Mouse (Mus musculus) thymus, adult 2 months (tissue): Measurements from ENCODE around the gene Ccdc106. TPM values are rescaled to one million over a fixed set of nuclear protein-coding genes. Genes with fewer than 3 reads are reported as not detected.

Source experiments
- DNase-seq: peaks from one replicate; pipeline ENCODE4 v3.0.0; 2021
- H3K27ac ChIP-seq: fragments of 200-500 bp; 2 replicates; pipeline ENCODE4 v1.5.1; 2012; ENCODE audit warnings: low read length, control low read depth; ENCODE audit not compliant: control insufficient read depth, insufficient read depth
- H3K27me3 ChIP-seq: fragments of 200-500 bp; 2 replicates; pipeline ENCODE4 v1.6.1; 2012; ENCODE audit warnings: mild to moderate bottlenecking, low read length, moderate library complexity, mixed read lengths; ENCODE audit not compliant: control insufficient read depth, insufficient read depth
- H3K36me3 ChIP-seq: fragments of 200-500 bp; 2 replicates; pipeline ENCODE4 v1.6.1; 2012; ENCODE audit warnings: mild to moderate bottlenecking, low read length, moderate library complexity; ENCODE audit not compliant: control insufficient read depth, insufficient read depth
- H3K4me1 ChIP-seq: fragments of 200-500 bp; replicated peaks from 2 replicates; pipeline ENCODE4 v1.6.1; 2012; ENCODE audit warnings: low read length; ENCODE audit not compliant: control insufficient read depth, insufficient read depth
- H3K4me3 ChIP-seq: fragments of 200-500 bp; 2 replicates; pipeline ENCODE4 v1.5.1; 2012; ENCODE audit warnings: mild to moderate bottlenecking, low read length, control low read depth, moderate library complexity; ENCODE audit not compliant: control insufficient read depth, insufficient read depth
- CTCF ChIP-seq: fragments of 200-500 bp; IDR thresholded peaks from 2 replicates; pipeline ENCODE4 v1.5.1; 2012; ENCODE audit warnings: mild to moderate bottlenecking, control low read depth, low read length, moderate library complexity, borderline replicate concordance; ENCODE audit not compliant: control insufficient read depth, poor library complexity, insufficient read depth; ENCODE audit errors: extremely low read depth
- POLR2A ChIP-seq: fragments of 200-500 bp; IDR thresholded peaks from 2 replicates; pipeline ENCODE4 v1.6.1; 2012; ENCODE audit warnings: mild to moderate bottlenecking, low read length, control low read depth, moderate library complexity; ENCODE audit not compliant: control insufficient read depth, poor library complexity, insufficient read depth; ENCODE audit errors: extremely low read depth
- WGBS: fragments of 180-500 bp; shearing (Covaris S2); methylation state at CpG from one replicate; pipeline ENCODE4 v1.1.7; 2018; 5-methylcytosine and 5-hydroxymethylcytosine counted together
- polyA plus RNA-seq: library from polyadenylated mRNA; depleted of rRNA; stranded (reverse); fragments of >200 nt; gene quantifications from 2 replicates; pipeline ENCODE4 v1.2.3, GENCODE M21; 2012; rRNA removed

The Ccdc106 gene
- 0.52 and 0.97 TPM in 2 replicates for polyA plus RNA-seq

GRCm38 (mm10) chr7:5020000-5020681, at the start of gene Ccdc106, which contains the start of gene Zfp865:
Gene Ccdc106 (plus strand): TSS chr7:5020553.
Gene Zfp865 (plus strand): TSS chr7:5020376.
- Histone ChIP-seq H3K36me3 (0 out of 2 replicates have a peak, but pooled peaks cover 4% of the 10 kb centered on the region), H3K4me3 (peak within 1 kb of the TSS; percentile 66), H3K27ac (peak within 1 kb of the TSS; percentile 83), H3K27me3 (no peaks in the 10 kb centered on the region), H3K4me1 (peaks cover 12% of the 10 kb centered on the region)
- under 1% methylated on average over 48 of the region's 49 CpGs for WGBS
- DNase-seq = peak; percentile 99
- TF ChIP-seq CTCF = peak; percentile 68
- peak; percentile 79 for TF ChIP-seq POLR2A

- H3K4me3 ChIP-seq = no peak within 1 kb of the TSS
- 40% methylated on average over 6 of the region's 6 CpGs for WGBS
- no peak for TF ChIP-seq CTCF
- no peak for TF ChIP-seq POLR2A
- H3K27me3 ChIP-seq = 0 out of 2 replicates have a peak, but pooled peaks cover 2% of the 10 kb centered on the region
- DNase-seq = no peak
- no peaks in the 10 kb centered on the region for H3K36me3 ChIP-seq
- no peak within 1 kb of the TSS for H3K27ac ChIP-seq
- no peaks in the 10 kb centered on the region for H3K4me1 ChIP-seq
These were observed 49.3 kb upstream of the Ccdc106 start, which contains the start of gene Sbk3 for GRCm38 (mm10) chr7:4971068-4971467. Gene Sbk3 (minus strand): TSS chr7:4971168.

- no peak for TF ChIP-seq CTCF
- no peaks in the 10 kb centered on the region for H3K36me3 ChIP-seq
- 0 out of 2 replicates have a peak, but pooled peaks cover 2% of the 10 kb centered on the region for H3K27me3 ChIP-seq
- no peaks in the 10 kb centered on the region for H3K4me1 ChIP-seq
- H3K4me3 ChIP-seq = no peak overlapping the region
- 34% methylated on average over 7 of the region's 7 CpGs for WGBS
- no peak overlapping the region for H3K27ac ChIP-seq
- no peak for DNase-seq
These were observed 48.6 kb upstream of the Ccdc106 start for GRCm38 (mm10) chr7:4971710-4972109.

GRCm38 (mm10) chr7:4972321-4973047, 47.9 kb upstream of the Ccdc106 start:
- no peak for TF ChIP-seq POLR2A
- no peak for TF ChIP-seq CTCF
- Histone ChIP-seq H3K27me3 (0 out of 2 replicates have a peak, but pooled peaks cover 2% of the 10 kb centered on the region), H3K27ac (no peak overlapping the region), H3K4me3 (no peak overlapping the region), H3K4me1 (no peaks in the 10 kb centered on the region), H3K36me3 (no peaks in the 10 kb centered on the region)
- DNase-seq = no peak
- WGBS = 57% methylated on average over 18 of the region's 18 CpGs

- TF ChIP-seq POLR2A = no peak
- TF ChIP-seq CTCF = no peak
- Histone ChIP-seq H3K36me3 (no peaks in the 10 kb centered on the region), H3K27ac (no peak overlapping the region), H3K27me3 (0 out of 2 replicates have a peak, but pooled peaks cover 2% of the 10 kb centered on the region), H3K4me3 (no peak overlapping the region), H3K4me1 (no peaks in the 10 kb centered on the region)
- DNase-seq = no peak
- 83% methylated on average over 4 of the region's 4 CpGs for WGBS
These were observed 44.9 kb upstream of the Ccdc106 start for GRCm38 (mm10) chr7:4975455-4975854.

- TF ChIP-seq CTCF = no peak
- no peak for TF ChIP-seq POLR2A
- 97% methylated on average over 7 of the region's 7 CpGs for WGBS
- Histone ChIP-seq H3K27me3 (0 out of 2 replicates have a peak, but pooled peaks cover 2% of the 10 kb centered on the region), H3K27ac (no peak overlapping the region), H3K4me1 (no peaks in the 10 kb centered on the region), H3K4me3 (no peak overlapping the region), H3K36me3 (no peaks in the 10 kb centered on the region)
- DNase-seq = no peak
These were observed 43.5 kb upstream of the Ccdc106 start for GRCm38 (mm10) chr7:4976832-4977231.

GRCm38 (mm10) chr7:4988250-4988649, 32.1 kb upstream of the Ccdc106 start:
- 56% methylated on average over 2 of the region's 2 CpGs for WGBS
- H3K27me3 ChIP-seq = no peaks in the 10 kb centered on the region
- no peak overlapping the region for H3K4me3 ChIP-seq
- no peaks in the 10 kb centered on the region for H3K4me1 ChIP-seq
- H3K27ac ChIP-seq = no peak overlapping the region
- no peak for DNase-seq
- no peaks in the 10 kb centered on the region for H3K36me3 ChIP-seq
- TF ChIP-seq POLR2A = no peak
- TF ChIP-seq CTCF = no peak
